Mouse (Mus musculus): ENCODE measurements around the gene Rprm.

- TF ChIP-seq POLR2A (IDR thresholded peaks at IDR 0.05; ENCODE audit: borderline replicate concordance, extremely low read depth, low read depth, low read length) (no peak), CTCF (IDR thresholded peaks at IDR 0.05; ENCODE audit: insufficient read depth, low read length) (no peak)
These were observed 25.9 kb upstream of the Rprm start for GRCm38 (mm10) chr2:54111294-54111693.
